Mouse (Mus musculus): ENCODE data around the gene Apba1. TPM values are rescaled to one million over a fixed set of nuclear protein-coding genes. Genes with fewer than 3 reads are reported as not detected.

Apba1 gene
- polyA plus RNA-seq, 1 experiment, result 1.1 TPM

DNA sequence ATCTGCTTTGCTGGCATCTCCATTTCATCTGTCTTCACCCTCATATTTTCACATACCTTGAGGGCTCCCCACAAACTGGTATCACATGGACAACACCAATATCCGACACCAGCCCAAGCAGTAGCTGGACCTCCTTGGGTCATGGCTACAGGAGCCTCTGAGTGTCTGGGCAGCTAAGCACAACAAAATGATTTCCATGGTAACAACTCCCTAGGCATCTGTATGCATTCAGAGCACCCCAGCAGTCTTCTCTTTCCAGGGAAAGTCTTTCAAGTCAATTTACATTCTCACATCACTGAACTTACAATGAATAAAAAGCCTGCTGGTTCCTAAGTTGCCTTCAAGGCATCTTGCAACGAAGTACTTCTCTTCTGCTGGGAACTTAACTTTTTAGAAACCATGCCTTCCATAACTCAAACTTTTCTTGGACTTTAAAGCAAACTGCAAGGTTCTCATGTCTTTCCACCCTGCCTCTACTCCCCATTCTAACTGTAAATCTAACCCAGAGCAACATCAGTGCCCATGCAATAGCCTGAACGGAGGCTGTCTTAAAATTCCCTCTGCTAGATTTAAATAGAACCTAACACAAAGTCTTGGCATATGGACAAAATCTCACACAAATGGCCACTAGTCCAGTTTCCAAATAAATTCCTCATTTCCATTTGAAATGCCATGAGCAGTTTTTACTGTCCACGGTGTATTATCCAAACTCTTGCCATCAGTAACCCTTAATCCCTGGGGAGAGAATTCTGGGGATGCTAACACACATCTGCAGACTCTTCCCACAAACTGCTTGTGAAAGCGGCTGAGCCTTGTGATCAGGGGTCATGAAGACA lies 160.9 kb downstream of the Apba1 start:
- DNase-seq (ENCODE audit: low read depth, low spot score), result no peak
- WGBS, result 76% methylated on average over 5 of the region's 5 CpGs

DNA sequence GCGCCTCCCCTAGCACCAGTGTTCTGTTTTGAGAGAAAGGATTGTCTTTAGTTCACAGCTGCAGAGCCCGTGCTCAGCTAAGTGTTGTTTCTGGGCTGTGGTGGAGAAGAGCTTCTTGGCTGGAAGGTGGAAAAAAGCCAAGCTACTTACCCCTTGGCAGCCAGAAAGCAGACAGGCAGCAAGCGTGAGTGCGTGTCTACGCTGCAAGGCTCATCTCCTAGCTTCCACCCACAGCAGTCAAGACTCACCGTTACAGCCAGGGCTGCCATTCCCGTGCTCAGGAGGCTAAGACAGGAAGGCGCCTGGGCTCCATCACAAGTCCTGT lies 161.5 kb downstream of the Apba1 start:
- 77% methylated on average over 8 of the region's 8 CpGs for WGBS
- DNase-seq (ENCODE audit: low read depth, low spot score), result no peak

DNA sequence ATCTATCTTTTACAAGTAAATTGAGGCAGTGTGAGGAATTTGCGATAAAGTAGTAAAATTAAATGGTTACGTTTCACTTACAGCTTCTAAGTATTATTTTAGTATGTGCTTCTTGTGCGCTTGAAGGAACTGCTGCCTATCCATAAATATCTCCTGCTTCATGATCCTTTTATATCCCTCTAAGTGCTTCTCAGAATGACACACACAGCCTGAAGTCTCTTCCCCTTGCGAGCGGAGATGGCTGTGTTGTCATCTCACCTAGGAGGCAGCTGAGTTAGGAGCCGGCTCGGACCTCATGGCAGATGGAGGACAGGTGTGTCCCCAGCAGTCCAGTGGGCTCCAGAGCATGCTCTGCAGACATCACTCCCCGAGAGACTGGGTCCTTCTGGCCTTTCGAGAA lies 163.9 kb downstream of the Apba1 start:
- DNase-seq (ENCODE audit: low read depth, low spot score), result no peak
- 84% methylated on average over 9 of the region's 9 CpGs for WGBS

DNA sequence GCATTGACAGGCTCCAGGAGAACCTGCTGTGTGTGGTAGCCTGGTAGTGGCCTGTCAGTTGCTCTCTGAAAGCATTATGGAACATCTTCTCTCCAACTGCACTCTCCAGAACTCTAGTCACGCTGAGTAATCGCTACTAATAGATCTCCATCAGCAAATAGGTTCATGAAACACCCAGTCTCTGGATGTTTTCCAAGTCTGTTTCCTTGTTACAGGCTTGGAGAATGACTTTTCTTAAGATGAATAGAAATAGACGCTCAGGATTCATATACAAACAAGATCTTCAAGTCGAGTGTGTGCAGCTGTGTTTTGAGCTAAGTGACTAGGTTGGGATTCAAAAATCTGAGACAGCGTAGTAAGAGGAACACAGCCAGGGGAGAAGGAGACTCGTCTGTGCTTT lies 165.4 kb downstream of the Apba1 start:
- WGBS, result 64% methylated on average over 6 of the region's 6 CpGs

DNA sequence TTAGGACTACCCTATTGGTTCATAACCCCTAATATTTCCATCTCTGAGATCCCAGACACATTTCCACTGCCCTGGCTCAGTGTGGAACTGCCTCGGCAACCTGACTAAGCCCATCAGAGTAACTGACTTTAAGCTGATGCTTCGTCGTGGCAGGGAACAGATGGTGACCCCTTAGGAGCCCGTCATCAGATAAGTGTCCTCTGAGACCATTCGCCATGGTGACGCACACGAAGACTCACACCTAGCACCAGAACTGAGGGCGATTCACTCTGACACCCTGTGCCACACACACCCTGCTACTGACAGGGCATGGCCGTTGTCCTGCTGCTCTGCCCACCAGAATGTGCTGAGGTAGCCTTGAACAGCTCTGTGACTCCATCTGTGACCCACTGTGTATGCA lies 166.1 kb downstream of the Apba1 start:
- 89% methylated on average over 9 of the region's 9 CpGs for WGBS
- no peak for DNase-seq (ENCODE audit: low read depth, low spot score)

More for the DNA sequence above, 165.4 kb downstream of the Apba1 start:
- DNase-seq (ENCODE audit: low read depth, low spot score), result no peak

DNA sequence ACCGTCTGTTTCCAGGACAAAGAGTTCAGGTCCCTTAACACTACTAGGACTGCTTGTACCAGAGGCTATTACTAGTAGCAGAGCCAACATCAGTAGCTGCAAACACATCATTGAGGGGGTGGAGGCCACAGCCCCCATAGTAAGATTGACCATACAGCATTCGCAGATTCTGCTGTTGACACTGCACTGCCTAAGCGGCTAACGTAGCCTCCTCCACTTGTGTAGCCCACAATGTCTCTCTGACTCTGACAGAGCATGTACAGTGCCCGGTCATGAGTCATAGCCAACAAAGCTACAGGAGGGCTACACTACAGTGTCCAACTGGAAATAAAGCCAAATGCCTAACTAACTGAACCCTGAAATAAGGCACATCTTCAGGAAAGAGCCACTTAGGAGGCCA lies 166.9 kb downstream of the Apba1 start:
- no peak for DNase-seq (ENCODE audit: low read depth, low spot score)
- 93% methylated on average over 5 of the region's 5 CpGs for WGBS

DNA sequence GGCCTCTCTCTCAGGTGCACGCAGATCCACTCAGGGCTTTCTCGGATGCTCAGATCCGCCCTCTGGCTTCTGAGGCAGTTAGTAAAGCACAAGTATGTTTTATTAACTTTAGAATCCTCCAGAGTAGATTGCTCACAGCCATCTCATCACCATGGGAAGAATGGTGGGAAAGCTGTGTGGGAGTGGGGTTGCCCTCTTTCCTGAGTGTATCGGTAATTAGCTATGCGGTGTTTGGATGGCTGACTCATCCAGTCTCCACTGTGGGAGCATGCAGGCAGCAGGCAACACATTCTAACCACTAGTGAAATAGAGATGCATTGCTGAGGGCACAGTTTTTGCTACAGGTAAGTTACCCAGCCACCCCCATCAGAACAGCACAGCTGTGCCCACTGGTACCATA lies 172.1 kb downstream of the Apba1 start:
- WGBS, result 90% methylated on average over 5 of the region's 5 CpGs

DNA sequence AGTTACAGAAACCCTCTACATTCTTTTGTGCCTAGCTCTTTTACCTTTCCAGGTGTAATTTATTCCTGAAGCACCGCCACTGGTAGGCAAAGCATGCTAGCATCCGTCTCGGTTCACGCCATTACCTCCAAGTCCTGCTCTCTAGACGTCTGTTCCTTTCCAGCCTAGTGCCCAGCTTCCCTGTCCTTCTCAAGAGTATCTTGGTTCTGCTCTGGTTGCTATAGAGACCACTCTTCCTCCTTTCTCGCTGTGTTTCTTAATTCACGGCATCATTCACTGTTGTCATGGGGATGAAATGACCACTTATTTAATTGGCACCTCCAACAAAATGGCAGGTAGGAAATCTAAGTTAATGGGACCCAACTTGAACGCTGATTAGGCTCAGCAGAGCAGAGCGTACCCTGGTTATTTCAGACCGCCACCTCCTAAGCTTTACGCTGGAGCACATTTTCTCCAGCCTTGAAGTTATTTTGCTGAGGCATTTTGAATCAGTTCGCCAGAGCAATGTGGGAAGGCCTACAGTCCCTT lies 182.8 kb downstream of the Apba1 start:
- no peak for DNase-seq (ENCODE audit: low read depth, low spot score)
- WGBS, result 84% methylated on average over 12 of the region's 12 CpGs

More for the DNA sequence above, 172.1 kb downstream of the Apba1 start:
- DNase-seq (ENCODE audit: low read depth, low spot score), result no peak

DNA sequence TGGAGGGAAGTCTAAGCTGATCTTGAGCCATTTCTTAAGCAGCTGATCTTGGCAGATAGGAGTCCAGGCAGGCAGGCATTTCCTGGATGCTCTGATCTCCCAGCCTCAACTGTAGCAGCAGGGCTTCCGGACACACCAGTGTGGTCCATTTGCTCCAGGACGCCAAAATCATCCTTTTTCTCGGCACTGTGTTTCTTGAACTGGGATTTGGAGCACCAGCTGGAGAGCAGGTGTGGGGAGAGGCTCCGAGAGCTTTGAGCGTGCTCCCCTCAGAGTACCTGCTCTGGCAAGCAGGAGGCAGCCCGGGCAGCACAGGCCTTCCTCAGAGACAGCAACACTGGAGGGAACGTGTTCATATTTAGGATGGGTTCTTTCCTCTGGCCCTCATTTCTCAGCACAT lies 184.2 kb downstream of the Apba1 start:
- no peak for DNase-seq (ENCODE audit: low read depth, low spot score)
- WGBS, result 88% methylated on average over 7 of the region's 7 CpGs

DNA sequence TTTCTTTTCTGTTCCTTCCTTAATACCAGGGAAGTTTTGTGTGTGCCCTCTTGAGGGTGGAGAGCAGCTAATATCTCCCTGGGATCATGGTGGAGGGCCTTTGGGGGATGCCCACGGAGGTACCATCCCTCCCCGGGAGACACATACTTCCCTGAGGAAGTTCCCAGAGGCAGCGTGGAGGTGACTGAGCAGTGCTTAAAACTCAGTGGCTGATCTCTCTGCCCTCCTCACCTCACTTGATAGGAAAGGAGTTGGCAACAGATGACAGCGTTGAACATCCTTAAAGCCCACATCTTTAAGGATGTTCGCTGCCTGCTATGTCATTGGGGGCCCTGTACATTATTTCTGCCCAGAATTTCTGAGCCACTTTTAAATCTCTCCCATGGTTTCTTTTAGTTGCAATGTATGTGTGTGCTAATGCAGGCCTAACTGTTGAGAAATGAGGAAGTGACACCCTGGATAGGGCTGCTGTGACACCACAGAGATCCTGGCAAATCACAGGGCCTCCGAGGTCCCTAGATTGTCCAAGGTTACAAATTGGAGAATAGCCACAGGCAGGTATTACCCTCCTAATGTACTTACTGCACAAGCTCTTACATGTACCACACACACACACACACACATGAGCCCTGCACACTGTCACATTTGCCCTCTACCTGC lies 187.5 kb downstream of the Apba1 start:
- 82% methylated on average over 6 of the region's 6 CpGs for WGBS
- no peak for DNase-seq (ENCODE audit: low read depth, low spot score)

DNA sequence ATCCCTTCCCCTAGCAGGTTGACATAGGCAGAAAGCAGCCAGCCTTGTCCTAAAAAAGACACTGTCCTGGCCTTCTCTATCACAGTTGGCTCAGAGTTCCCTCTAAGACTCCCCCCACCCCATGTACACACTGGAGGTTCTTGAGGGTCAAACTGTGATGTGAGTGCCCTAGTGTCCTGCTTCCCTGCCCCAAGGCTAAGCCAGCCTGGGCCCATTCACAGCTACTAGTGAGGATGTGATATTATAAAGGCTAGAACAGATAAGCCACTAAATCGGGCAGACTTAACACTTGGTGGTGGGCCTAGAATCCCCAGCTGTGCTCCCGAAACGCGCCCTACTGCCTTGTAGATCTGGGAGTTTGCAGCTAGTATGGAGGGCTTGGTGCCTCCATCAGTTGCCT lies 188.1 kb downstream of the Apba1 start:
- WGBS, result 88% methylated on average over 4 of the region's 4 CpGs
- DNase-seq (ENCODE audit: low read depth, low spot score), result no peak

DNA sequence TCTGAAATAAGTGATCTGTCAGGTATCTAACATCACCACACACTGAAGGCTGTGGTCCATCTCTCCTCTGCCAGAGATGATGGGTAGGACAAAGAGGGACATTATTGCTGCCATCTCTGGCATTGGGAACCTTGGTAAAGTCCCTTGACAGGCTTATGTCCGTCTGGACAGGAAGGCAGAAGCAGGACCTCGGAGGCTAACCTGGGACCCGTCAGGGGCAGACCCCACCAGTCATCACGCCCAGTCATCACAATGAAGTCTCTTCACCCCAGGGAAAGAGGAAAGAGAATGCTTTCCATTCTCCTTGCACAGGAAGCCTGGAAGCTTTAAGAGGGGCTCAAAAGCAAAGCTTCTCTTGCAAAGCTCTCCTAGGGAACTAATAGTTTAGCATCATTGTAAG lies 189.2 kb downstream of the Apba1 start:
- WGBS, result 69% methylated on average over 4 of the region's 4 CpGs
- no peak for DNase-seq (ENCODE audit: low read depth, low spot score)

DNA sequence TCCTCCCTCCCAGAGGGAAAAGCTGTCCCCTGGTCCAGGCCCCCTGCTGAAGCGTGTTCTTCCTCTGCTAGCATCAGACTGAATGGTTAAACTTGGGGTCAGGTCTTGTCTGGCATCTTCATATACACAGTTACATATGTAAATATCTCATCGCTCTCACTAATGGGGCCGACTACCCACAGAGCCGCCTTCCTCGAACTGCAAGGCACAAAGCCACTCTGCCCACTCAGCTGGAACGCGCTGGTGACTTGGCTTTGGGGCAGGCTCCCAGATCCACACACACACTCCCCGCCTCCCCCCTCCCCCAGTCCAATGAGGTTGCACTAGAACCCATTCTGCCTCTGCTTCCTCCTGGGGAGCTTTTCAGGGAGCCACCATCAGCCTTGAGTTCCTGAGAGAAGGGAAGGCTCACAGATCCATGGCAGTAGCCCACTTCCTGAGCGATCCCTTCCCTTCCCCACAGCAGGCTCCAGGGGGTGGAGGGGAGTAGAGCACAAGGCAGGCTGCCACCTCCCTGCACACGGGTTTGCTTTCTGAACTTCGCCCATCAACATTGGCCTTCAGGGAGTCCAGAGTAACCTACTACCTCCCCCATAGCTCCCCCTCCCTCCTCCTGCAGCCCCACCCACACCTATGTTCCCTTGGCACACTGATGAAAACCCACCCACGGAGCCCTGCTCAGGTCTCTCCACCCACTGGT lies 189.8 kb downstream of the Apba1 start:
- 51% methylated on average over 12 of the region's 12 CpGs for WGBS
- DNase-seq (ENCODE audit: low read depth, low spot score), result no peak

DNA sequence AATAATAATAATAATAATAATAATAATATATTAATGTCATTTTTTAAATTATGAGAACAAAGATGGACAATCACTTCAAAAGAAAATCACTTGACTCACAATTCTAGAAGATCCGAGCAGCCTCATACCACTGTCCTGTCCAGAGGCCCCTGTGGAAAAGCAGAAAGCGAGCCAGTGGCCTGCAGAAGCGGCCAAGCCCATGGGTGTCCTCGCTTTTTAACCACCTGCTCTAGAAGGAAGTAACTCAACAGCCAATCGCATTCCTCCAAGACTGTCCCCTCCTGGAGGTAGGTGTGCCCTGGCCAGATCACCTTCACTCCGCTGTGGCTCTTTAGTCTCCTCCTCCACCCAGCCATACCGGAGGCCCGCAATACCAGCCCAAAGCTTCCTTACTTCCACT lies 196.8 kb downstream of the Apba1 start:
- WGBS, result 85% methylated on average over 8 of the region's 8 CpGs
- no peak for DNase-seq (ENCODE audit: low read depth, low spot score)

DNA sequence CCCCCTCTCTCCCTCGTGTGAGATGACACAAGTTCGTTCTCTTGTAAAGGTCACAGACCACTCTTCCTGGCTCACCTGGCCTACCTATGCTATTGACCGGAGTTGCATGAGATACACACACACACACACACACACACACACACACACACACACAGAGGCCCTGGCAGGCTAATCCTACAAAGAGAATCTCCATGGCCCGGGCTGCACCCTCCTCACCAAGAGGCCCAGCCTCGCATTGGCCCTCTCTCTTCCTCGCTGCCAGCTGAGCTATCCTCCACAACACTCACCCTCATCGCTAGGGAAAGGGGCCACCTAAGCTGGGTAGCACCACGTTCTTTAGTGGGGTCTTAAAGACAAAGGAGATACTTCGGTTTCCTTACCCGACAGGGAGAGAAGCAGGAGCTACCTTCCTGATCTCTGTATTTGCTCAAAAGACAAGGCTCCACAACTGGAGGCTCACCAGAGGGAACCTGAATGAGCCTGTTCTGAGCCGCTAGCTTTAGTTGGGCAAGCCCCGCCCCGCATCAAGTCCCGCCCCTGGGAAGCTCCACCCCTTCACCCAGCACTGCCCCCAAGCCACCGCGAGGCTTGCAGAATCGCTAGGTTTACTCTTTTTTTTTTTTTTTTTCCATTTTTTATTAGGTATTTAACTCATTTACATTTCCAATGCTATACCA lies 197.8 kb downstream of the Apba1 start:
- no peak for DNase-seq (ENCODE audit: low read depth, low spot score)
- 72% methylated on average over 17 of the region's 17 CpGs for WGBS

DNA sequence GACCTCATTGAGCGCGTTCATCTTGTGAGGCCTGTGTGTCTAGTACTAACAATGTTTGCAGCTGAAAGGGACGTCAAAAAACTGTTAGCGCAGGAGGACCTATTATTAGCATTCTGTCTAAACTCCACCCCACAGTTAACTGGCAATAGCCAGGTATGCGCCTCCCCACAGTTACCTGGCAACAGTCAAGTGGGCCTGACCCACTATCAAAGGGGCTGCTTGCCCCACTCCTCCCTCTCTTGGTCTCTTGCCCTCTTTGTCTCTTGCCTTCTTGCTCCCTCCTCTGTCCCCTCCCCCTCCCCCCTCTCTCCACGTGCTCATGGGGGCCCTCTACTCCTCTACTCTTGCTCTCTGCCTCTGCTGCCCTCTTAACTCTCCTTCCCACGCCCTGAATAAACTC lies 198.9 kb downstream of the Apba1 start:
- 71% methylated on average over 7 of the region's 7 CpGs for WGBS
- no peak for DNase-seq (ENCODE audit: low read depth, low spot score)

DNA sequence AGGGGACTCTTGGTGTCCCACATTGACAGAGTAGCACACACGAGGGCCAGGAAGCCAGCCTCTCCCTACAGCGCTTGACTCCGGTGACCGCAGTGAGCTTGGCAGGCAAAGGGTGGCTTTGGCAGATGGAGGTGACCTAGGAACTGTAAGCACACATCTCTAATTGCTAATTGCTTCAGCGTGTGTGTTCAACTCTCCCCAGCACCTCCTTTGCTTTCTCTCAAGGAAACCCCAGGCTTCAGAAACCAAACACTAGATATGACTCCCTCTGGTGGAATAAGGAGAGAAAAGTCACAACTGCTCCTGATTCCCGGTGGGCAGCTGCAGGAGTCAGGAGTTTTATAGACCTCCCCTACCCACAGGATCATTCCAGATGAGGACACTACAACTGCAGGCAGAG lies 200.2 kb downstream of the Apba1 start:
- DNase-seq (ENCODE audit: low read depth, low spot score), result no peak
- 44% methylated on average over 6 of the region's 6 CpGs for WGBS

DNA sequence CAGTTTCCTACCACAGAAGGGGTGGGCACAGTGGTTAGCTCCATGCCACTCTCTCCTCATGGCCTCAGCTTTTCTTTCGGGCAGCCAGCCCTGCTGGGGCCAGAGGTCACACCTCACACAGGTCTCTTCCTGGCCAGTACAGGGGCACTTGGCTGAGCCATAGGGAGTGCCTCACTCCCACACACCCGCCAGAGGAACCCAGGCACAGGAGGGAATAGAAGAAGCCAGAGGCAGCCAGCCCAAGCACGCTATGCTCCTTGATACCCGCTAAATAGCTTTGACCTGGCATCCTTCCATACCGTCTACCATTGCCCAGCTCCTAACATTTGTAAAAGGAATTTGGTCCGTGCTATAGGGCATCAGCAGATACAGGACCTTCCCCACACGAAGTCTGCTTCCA lies 201.2 kb downstream of the Apba1 start:
- 30% methylated on average over 7 of the region's 7 CpGs for WGBS
- no peak for DNase-seq (ENCODE audit: low read depth, low spot score)

DNA sequence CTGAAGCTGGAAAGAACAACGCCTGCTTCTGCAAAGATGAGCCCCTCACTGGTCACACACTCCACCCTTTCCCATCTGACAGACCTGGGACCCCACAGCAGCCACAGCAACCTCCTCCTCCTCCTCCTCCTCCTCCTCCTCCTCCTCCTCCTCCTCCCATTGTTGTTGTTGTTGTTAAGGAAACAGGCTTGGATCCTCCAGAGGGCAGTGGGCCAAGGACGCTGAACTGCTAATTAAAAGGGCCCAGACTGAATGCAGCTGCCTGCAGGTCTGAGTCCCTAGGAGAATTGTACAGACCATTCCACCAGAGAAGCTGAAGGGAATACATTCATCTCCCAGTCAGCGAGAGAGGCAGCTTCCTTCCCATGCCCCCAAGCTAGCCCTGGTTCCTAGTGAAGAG lies 201.6 kb downstream of the Apba1 start:
- WGBS, result 79% methylated on average over 3 of the region's 3 CpGs
- no peak for DNase-seq (ENCODE audit: low read depth, low spot score)

DNA sequence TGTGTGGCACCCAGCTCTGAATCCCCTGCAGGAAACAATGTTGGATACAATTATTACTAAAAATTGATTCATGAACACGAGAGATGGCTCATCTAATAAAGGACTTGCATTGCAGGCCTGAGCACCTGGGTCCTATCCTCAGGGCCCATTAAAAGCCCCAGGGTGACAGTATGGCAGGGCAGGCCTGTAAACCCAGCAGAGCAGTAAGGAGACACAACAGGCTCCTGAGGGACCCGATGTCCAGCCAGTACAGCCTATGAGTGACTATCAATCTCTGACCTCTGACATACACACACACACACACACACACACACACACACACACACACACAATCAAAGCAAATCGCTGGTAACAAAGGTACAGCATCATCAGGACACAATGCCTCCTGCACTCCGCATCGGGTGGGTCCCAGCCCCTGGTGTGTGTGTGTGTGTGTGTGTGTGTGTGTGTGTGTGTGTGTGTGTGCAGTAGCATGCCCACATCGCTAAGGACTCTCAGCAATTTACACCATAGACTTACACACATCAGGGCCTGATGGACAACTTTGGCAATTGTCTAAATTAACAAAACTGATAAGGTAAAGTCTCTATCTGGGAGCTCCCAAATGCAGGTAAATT lies 202.3 kb downstream of the Apba1 start:
- 77% methylated on average over 6 of the region's 6 CpGs for WGBS

More for the DNA sequence above, 202.3 kb downstream of the Apba1 start:
- DNase-seq (ENCODE audit: low read depth, low spot score), result no peak
